Mouse (Mus musculus) testis, adult 2 months (tissue): ENCODE results near the gene Stxbp5.

Experiments
- CTCF ChIP-seq: fragments of 200-500 bp; IDR thresholded peaks from 2 replicates; pipeline ENCODE4 v1.5.1; 2012; ENCODE audit warnings: low read depth, mild to moderate bottlenecking, inconsistent platforms, low read length, moderate library complexity; ENCODE audit not compliant: control insufficient read depth, insufficient read depth, insufficient replicate concordance
- POLR2A ChIP-seq: fragments of 200-500 bp; IDR thresholded peaks from 2 replicates; pipeline ENCODE4 v1.6.1; 2012; ENCODE audit warnings: low read depth, mild to moderate bottlenecking, inconsistent platforms, low read length, moderate library complexity; ENCODE audit not compliant: control insufficient read depth

GRCm38 (mm10) chr10:9897852-9898251 is 3.0 kb downstream of the Stxbp5 start:
- TF ChIP-seq POLR2A, result no peak
- TF ChIP-seq CTCF, result no peak
